Mouse (Mus musculus) stomach, embryonic 14.5 days (tissue): ENCODE measurements around the gene Sar1b. TPM values are rescaled to one million over a fixed set of nuclear protein-coding genes. Genes with fewer than 3 reads are reported as not detected.
A peak's percentile ranks its signal among the peaks of the same experiment; 100 is the strongest.
"Not testable (repeated sequence)": the region's sequence is repeated elsewhere in the genome, so short reads cannot be mapped to it uniquely, and the experiment has no call there.

ENCODE experiments used
- ATAC-seq: fragments of 200-750 bp; cut with Nextera tagmentation; 2 replicates; pipeline ENCODE4 v1.8.0; 2017; ENCODE audit warnings: low read depth, moderate TSS enrichment; ENCODE audit not compliant: insufficient number of reproducible peaks, insufficient read depth, low FRiP score
- H3K27ac ChIP-seq: fragments of 300-500 bp; sonication (generic); 2 replicates; pipeline ENCODE4 v1.5.1; 2014; ENCODE audit warnings: mild to moderate bottlenecking, low read length, moderate library complexity, mixed read lengths
- H3K27me3 ChIP-seq: fragments of 300-500 bp; sonication (generic); 2 replicates; pipeline ENCODE4 v1.6.1; 2014; ENCODE audit warnings: low read length, control low read depth, mixed read lengths; ENCODE audit not compliant: control insufficient read depth, insufficient read depth
- H3K36me3 ChIP-seq: fragments of 300-500 bp; sonication (generic); 2 replicates; pipeline ENCODE4 v1.6.1; 2014; ENCODE audit warnings: mild to moderate bottlenecking, control low read depth, low read length, moderate library complexity, mixed read lengths; ENCODE audit not compliant: control insufficient read depth, insufficient read depth
- H3K4me1 ChIP-seq: fragments of 300-500 bp; sonication (generic); 2 replicates; pipeline ENCODE4 v1.6.1; 2014; ENCODE audit warnings: low read length, control low read depth, mixed read lengths; ENCODE audit not compliant: control insufficient read depth, insufficient read depth
- H3K4me2 ChIP-seq: fragments of 300-500 bp; sonication (generic); replicated peaks from 2 replicates; pipeline ENCODE4 v1.6.1; 2014; ENCODE audit warnings: low read depth, low read length, control low read depth
- H3K4me3 ChIP-seq: fragments of 300-500 bp; sonication (generic); 2 replicates; pipeline ENCODE4 v1.5.1; 2014; ENCODE audit warnings: low read depth, low read length, control low read depth
- H3K9ac ChIP-seq: fragments of 300-500 bp; sonication (generic); replicated peaks from 2 replicates; pipeline ENCODE4 v1.6.1; 2014; ENCODE audit warnings: low read depth, mild to moderate bottlenecking, control low read depth, low read length, moderate library complexity, mixed read lengths
- H3K9me3 ChIP-seq: fragments of 300-500 bp; sonication (generic); 2 replicates; pipeline ENCODE4 v1.6.1; 2016; ENCODE audit warnings: low read depth, low read length, control low read depth; ENCODE audit not compliant: control insufficient read depth
- WGBS: fragments of 180-500 bp; shearing (Covaris S2); extraction: QIAGEN DNeasy Blood & Tissue Kit; methylation state at CpG from one replicate; pipeline ENCODE4 v1.1.7; 2014; 5-methylcytosine and 5-hydroxymethylcytosine counted together
- polyA plus RNA-seq: library from polyadenylated mRNA; unstranded; fragments of >200 nt; fragmentation: Nextera tagmentation; extraction: Ambion mirVana; gene quantifications from 2 replicates; pipeline ENCODE4 v1.2.1, GENCODE M21; 2014

Gene Sar1b
- polyA plus RNA-seq, 1 experiment from 2014 or later: 109 TPM

- Histone ChIP-seq H3K9ac (peak overlapping the region; percentile 95), H3K27me3 (no peaks in the 10 kb centered on the region), H3K4me1 (peaks cover 4% of the 10 kb centered on the region), H3K4me3 (peak overlapping the region; percentile 99), H3K27ac (peak overlapping the region; percentile 59), H3K9me3 (no peaks in the 10 kb centered on the region), H3K4me2 (peak overlapping the region; percentile 72), H3K36me3 (no peaks in the 10 kb centered on the region)
- WGBS: under 1% methylated on average over 46 of the region's 46 CpGs
- ATAC-seq: peak; percentile 68
Observed at GRCm38 (mm10) chr11:51755621-51756311, 7.7 kb upstream of the Sar1b start.

GRCm38 (mm10) chr11:51756352-51756771 is 7.1 kb upstream of the Sar1b start:
- under 1% methylated on average over 41 of the region's 41 CpGs for WGBS
- no peaks in the 10 kb centered on the region for H3K9me3 ChIP-seq
- peak; percentile 98 for ATAC-seq
- H3K4me3 ChIP-seq: peak overlapping the region; percentile 99
- peak overlapping the region; percentile 95 for H3K9ac ChIP-seq
- peak overlapping the region; percentile 72 for H3K4me2 ChIP-seq
- H3K4me1 ChIP-seq: peaks cover 4% of the 10 kb centered on the region
- H3K27ac ChIP-seq: peak overlapping the region; percentile 59
- no peaks in the 10 kb centered on the region for H3K36me3 ChIP-seq
- H3K27me3 ChIP-seq: no peaks in the 10 kb centered on the region

- Histone ChIP-seq H3K4me2 (peak overlapping the region; percentile 72), H3K36me3 (no peaks in the 10 kb centered on the region), H3K4me3 (peak overlapping the region; percentile 99), H3K27me3 (no peaks in the 10 kb centered on the region), H3K27ac (peak overlapping the region; percentile 59; the same call in 1 of the 2 replicates), H3K9me3 (no peaks in the 10 kb centered on the region), H3K4me1 (peaks cover 4% of the 10 kb centered on the region), H3K9ac (peak overlapping the region; percentile 95)
- ATAC-seq: no peak
- WGBS: 80% methylated on average over 11 of the region's 11 CpGs
Observed at GRCm38 (mm10) chr11:51757023-51757422, 6.5 kb upstream of the Sar1b start.

GRCm38 (mm10) chr11:51757625-51758024 is 5.9 kb upstream of the Sar1b start:
- Histone ChIP-seq H3K4me1 (peaks cover 4% of the 10 kb centered on the region), H3K27me3 (no peaks in the 10 kb centered on the region), H3K9me3 (no peaks in the 10 kb centered on the region), H3K4me3 (no peak overlapping the region), H3K4me2 (no peak overlapping the region), H3K27ac (no peak overlapping the region), H3K9ac (no peak overlapping the region), H3K36me3 (no peaks in the 10 kb centered on the region)
- ATAC-seq: no peak
- 82% methylated on average over 5 of the region's 5 CpGs for WGBS

GRCm38 (mm10) chr11:51758207-51758606 is 5.3 kb upstream of the Sar1b start:
- 79% methylated on average over 5 of the region's 5 CpGs for WGBS
- H3K9ac ChIP-seq, ATAC-seq, H3K9me3 ChIP-seq, H3K27me3 ChIP-seq, H3K4me2 ChIP-seq, H3K4me3 ChIP-seq, H3K36me3 ChIP-seq, H3K4me1 ChIP-seq, H3K27ac ChIP-seq: not testable (repeated sequence)

GRCm38 (mm10) chr11:51759251-51759650 is 4.2 kb upstream of the Sar1b start:
- ATAC-seq: no peak
- no peaks in the 10 kb centered on the region for H3K36me3 ChIP-seq
- no peaks in the 10 kb centered on the region for H3K27me3 ChIP-seq
- no peak overlapping the region for H3K27ac ChIP-seq
- no peak overlapping the region for H3K4me3 ChIP-seq
- H3K9ac ChIP-seq: no peak overlapping the region
- no peaks in the 10 kb centered on the region for H3K9me3 ChIP-seq
- H3K4me2 ChIP-seq: no peak overlapping the region
- 76% methylated on average over 2 of the region's 2 CpGs for WGBS
- H3K4me1 ChIP-seq: peaks cover 5% of the 10 kb centered on the region

GRCm38 (mm10) chr11:51759941-51760657 is 3.4 kb upstream of the Sar1b start:
- no peak for ATAC-seq
- no peaks in the 10 kb centered on the region for H3K36me3 ChIP-seq
- H3K27me3 ChIP-seq: no peaks in the 10 kb centered on the region
- H3K9me3 ChIP-seq: no peaks in the 10 kb centered on the region
- H3K27ac ChIP-seq: no peak overlapping the region
- no peak overlapping the region for H3K4me2 ChIP-seq
- WGBS: 82% methylated on average over 6 of the region's 6 CpGs
- no peak overlapping the region for H3K4me3 ChIP-seq
- peaks cover 6% of the 10 kb centered on the region; the same call in 1 of the 2 replicates for H3K4me1 ChIP-seq
- no peak overlapping the region for H3K9ac ChIP-seq

- peaks cover 6% of the 10 kb centered on the region; the same call in 1 of the 2 replicates for H3K4me1 ChIP-seq
- H3K4me2 ChIP-seq: no peak overlapping the region
- no peaks in the 10 kb centered on the region for H3K27me3 ChIP-seq
- H3K9me3 ChIP-seq: no peaks in the 10 kb centered on the region
- no peaks in the 10 kb centered on the region for H3K36me3 ChIP-seq
- no peak overlapping the region for H3K27ac ChIP-seq
- WGBS: 72% methylated on average over 5 of the region's 5 CpGs
- no peak for ATAC-seq
- H3K9ac ChIP-seq: no peak overlapping the region
- H3K4me3 ChIP-seq: no peak overlapping the region
Observed at GRCm38 (mm10) chr11:51761241-51761640, 2.2 kb upstream of the Sar1b start.
